Mouse (Mus musculus): Measurements from ENCODE around the gene Elmo3. TPM values are rescaled to one million over a fixed set of nuclear protein-coding genes. Genes with fewer than 3 reads are reported as not detected.

Gene Elmo3
- total and polyA plus RNA-seq, 2 experiments from 2014 or later, result 0.71 to 0.81 TPM

DNA sequence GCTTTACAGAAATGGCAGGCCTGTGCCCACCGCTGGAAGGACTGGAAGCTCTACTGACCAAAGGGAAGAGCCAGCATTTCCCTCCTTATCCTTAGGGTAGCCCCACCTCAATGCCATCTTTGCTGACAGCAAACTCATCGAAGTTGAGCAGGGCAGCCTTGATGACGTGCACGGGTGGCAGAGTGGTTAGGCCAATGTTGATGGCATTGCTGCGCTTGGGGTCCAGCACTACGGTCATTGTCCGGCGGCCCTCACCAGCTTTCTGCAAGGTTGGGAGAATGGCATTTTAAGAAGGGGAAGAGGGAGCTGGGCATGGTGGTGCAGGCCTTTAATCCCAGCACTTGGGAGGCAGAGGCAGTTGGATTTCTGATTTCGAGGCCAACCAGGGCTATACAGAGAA, 26.5 kb downstream of the Elmo3 start:
- no peak overlapping the region for H3K4me3 ChIP-seq (ENCODE audit: low read depth, low read length)
- H3K9me3 ChIP-seq (ENCODE audit: low read length), result no peaks in the 10 kb centered on the region
- DNase-seq (ENCODE audit: low spot score) (no peak), ATAC-seq (ENCODE audit: low FRiP score) (no peak)
- no peak overlapping the region for H3K4me2 ChIP-seq (ENCODE audit: low read depth, low read length, poor library complexity, severe bottlenecking)
- H3K36me3 ChIP-seq (ENCODE audit: insufficient read depth, low read length), result peaks cover 35% of the 10 kb centered on the region
- no peak overlapping the region for H3K27ac ChIP-seq (ENCODE audit: low read depth, low read length)
- no peak overlapping the region for H3K9ac ChIP-seq (replicated peaks; ENCODE audit: low read length, poor library complexity, severe bottlenecking)
- TF ChIP-seq CTCF (IDR thresholded peaks at IDR 0.05), result no peak
- no peaks in the 10 kb centered on the region for H3K27me3 ChIP-seq (ENCODE audit: insufficient read depth, low read length)
- H3K4me1 ChIP-seq (ENCODE audit: insufficient read depth, low read length), result peaks cover 6% of the 10 kb centered on the region; the same call in 1 of the 2 replicates
- 96% methylated on average over 9 of the region's 9 CpGs for WGBS

DNA sequence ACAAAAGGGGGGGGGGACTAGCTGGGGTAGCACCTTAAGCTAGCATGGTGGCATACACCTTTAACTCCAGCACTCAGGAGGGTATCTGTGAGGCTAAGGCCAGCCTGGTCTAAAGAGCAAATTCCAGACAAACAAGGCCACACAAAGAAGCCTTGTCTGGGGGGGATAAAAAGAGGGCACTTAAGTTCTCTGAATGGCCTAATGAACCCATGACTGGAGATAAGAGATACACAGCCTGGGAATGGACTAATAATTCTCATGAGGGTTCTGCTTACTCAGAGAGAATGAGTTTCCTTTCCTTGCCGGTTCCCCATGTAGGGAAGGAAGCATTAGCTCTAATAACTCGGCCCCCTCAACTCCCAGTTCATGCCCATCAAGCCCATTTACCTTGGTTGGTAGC, 27.1 kb downstream of the Elmo3 start:
- no peak overlapping the region for H3K27ac ChIP-seq (ENCODE audit: low read depth, low read length)
- WGBS, result 78% methylated on average over 2 of the region's 2 CpGs
- no peak overlapping the region for H3K4me3 ChIP-seq (ENCODE audit: low read depth, low read length)
- H3K27me3 ChIP-seq (ENCODE audit: insufficient read depth, low read length), result no peaks in the 10 kb centered on the region
- H3K9me3 ChIP-seq (ENCODE audit: low read length), result no peaks in the 10 kb centered on the region
- H3K4me2 ChIP-seq (ENCODE audit: low read depth, low read length, poor library complexity, severe bottlenecking), result no peak overlapping the region
- no peak for TF ChIP-seq CTCF (IDR thresholded peaks at IDR 0.05)
- H3K36me3 ChIP-seq (ENCODE audit: insufficient read depth, low read length), result peaks cover 35% of the 10 kb centered on the region
- H3K9ac ChIP-seq (replicated peaks; ENCODE audit: low read length, poor library complexity, severe bottlenecking), result no peak overlapping the region
- 0 out of 2 replicates have a peak, but pooled peaks cover under 1% of the 10 kb centered on the region for H3K4me1 ChIP-seq (ENCODE audit: insufficient read depth, low read length)
- DNase-seq (ENCODE audit: low spot score) (no peak), ATAC-seq (ENCODE audit: low FRiP score) (no peak)

DNA sequence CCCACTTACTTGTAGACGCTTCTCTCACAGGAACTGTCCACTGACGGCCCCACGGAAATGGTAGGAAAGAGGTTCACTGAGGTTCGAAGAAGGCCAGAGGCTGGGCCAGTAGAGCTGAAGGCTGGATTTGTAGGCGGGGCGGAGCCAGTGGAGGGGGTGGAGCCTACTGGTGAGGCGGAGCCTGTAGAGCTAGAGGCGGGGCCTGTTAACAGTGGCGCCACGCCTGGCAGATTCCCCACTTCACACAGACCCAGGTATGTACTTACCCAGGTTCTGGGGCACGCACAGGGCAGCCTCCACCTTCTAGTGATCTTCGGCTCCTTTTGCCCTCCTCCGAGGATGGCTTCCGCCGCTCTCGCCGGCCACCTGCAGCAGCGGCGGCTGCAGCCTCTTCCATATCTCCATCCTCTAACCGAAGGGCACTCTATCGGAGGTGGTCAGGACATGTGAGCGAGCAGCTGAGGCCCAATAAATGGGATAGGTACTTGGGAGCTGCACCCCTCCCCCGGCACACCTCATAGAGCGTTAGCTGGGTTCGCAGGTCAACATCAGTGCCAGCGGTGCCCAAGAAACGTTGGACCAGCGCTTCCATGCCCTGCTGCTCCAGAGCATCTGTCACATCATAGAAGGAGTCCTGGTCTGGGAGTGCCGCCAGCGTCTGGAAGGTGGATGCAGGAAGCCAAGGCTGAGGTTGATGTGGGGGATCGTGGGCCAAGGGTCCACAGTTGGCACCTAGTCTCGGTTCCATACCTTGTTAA, 31.2 kb downstream of the Elmo3 start:
- Histone ChIP-seq H3K9me3 (ENCODE audit: low read length) (no peaks in the 10 kb centered on the region), H3K4me2 (ENCODE audit: low read depth, low read length, poor library complexity, severe bottlenecking) (peak overlapping the region; percentile 22), H3K4me3 (ENCODE audit: low read depth, low read length) (peak overlapping the region; percentile 18), H3K27me3 (ENCODE audit: insufficient read depth, low read length) (no peaks in the 10 kb centered on the region), H3K36me3 (ENCODE audit: insufficient read depth, low read length) (peaks cover 4% of the 10 kb centered on the region; the same call in 1 of the 2 replicates), H3K4me1 (ENCODE audit: insufficient read depth, low read length) (no peaks in the 10 kb centered on the region), H3K9ac (replicated peaks; ENCODE audit: low read length, poor library complexity, severe bottlenecking) (no peak overlapping the region), H3K27ac (ENCODE audit: low read depth, low read length) (no peak overlapping the region)
- no peak for TF ChIP-seq CTCF (IDR thresholded peaks at IDR 0.05)
- DNase-seq (ENCODE audit: low spot score) (peak; percentile 36), ATAC-seq (ENCODE audit: low FRiP score) (peak; percentile 59)
- WGBS, result 60% methylated on average over 31 of the region's 32 CpGs

DNA sequence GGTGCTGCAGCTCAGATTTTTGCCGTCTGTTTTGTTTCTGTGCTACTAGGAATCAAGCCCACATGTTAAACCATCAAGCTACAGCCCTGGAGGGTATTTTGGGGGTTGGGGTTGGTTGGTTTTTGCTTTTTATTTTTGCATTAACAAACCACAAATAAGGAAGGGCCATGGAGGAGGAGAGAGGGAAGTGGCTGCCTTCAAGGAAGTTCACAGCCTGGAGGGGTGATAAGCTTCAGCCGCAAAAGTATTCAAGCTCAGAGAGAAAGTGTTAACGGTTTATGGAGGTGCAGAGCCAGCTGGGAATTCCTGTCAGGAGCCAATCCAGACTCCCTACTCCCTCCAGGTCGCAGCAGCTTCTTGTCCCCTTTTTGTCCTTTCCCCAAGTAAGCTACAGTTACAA, 33.6 kb downstream of the Elmo3 start:
- ATAC-seq (ENCODE audit: low FRiP score) (no peak), DNase-seq (ENCODE audit: low spot score) (no peak)
- no peak overlapping the region for H3K4me3 ChIP-seq (ENCODE audit: low read depth, low read length)
- no peaks in the 10 kb centered on the region for H3K9me3 ChIP-seq (ENCODE audit: low read length)
- no peaks in the 10 kb centered on the region for H3K4me1 ChIP-seq (ENCODE audit: insufficient read depth, low read length)
- no peak overlapping the region for H3K4me2 ChIP-seq (ENCODE audit: low read depth, low read length, poor library complexity, severe bottlenecking)
- H3K27ac ChIP-seq (ENCODE audit: low read depth, low read length), result no peak overlapping the region
- H3K36me3 ChIP-seq (ENCODE audit: insufficient read depth, low read length), result peaks cover 4% of the 10 kb centered on the region; the same call in 1 of the 2 replicates
- WGBS, result 65% methylated on average over 4 of the region's 4 CpGs
- no peaks in the 10 kb centered on the region for H3K27me3 ChIP-seq (ENCODE audit: insufficient read depth, low read length)
- no peak overlapping the region for H3K9ac ChIP-seq (replicated peaks; ENCODE audit: low read length, poor library complexity, severe bottlenecking)
- no peak for TF ChIP-seq CTCF (IDR thresholded peaks at IDR 0.05)

DNA sequence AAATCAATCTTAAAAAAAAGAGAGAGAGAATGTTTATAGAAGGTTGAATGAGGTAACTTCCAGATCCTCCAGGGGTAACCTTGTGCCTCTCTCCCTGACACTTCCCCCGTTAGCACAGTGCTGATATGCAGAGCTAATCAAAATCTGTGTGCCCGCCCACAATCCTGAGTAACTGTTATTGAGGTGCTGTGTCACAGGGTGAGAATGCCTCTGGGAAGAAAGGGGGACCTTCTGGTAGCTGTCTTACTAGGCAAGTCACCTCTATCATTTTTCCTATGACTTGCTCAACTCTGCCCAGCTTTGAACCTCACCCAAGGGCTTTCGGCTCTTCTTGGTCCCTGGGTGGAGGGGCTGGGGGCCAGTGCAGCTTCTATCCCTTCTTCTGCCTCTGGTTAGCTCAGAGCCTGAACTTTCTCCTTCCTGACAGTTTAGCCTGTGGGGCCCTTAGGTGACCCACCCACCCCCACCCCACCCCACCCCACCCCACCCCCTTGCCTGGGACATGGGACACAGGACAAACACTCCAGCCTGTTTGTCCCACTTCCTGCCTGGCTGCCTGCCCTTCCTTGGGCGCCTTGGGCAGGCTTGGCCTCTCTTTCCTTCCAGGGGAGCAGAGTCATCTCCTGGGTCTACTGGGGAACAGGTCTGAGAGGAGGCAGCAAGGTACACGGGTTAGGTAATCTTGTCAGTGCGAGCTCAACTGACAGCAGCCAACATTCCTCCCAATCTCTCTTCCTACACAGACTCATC, 34.7 kb downstream of the Elmo3 start:
- Histone ChIP-seq H3K4me2 (ENCODE audit: low read depth, low read length, poor library complexity, severe bottlenecking) (no peak overlapping the region), H3K27me3 (ENCODE audit: insufficient read depth, low read length) (no peaks in the 10 kb centered on the region), H3K9ac (replicated peaks; ENCODE audit: low read length, poor library complexity, severe bottlenecking) (no peak overlapping the region), H3K27ac (ENCODE audit: low read depth, low read length) (no peak overlapping the region), H3K4me3 (ENCODE audit: low read depth, low read length) (no peak overlapping the region), H3K36me3 (ENCODE audit: insufficient read depth, low read length) (no peaks in the 10 kb centered on the region), H3K4me1 (ENCODE audit: insufficient read depth, low read length) (no peaks in the 10 kb centered on the region), H3K9me3 (ENCODE audit: low read length) (no peaks in the 10 kb centered on the region)
- DNase-seq (ENCODE audit: low spot score) (no peak), ATAC-seq (ENCODE audit: low FRiP score) (no peak)
- TF ChIP-seq CTCF (IDR thresholded peaks at IDR 0.05), result no peak
- WGBS, result 85% methylated on average over 6 of the region's 6 CpGs

DNA sequence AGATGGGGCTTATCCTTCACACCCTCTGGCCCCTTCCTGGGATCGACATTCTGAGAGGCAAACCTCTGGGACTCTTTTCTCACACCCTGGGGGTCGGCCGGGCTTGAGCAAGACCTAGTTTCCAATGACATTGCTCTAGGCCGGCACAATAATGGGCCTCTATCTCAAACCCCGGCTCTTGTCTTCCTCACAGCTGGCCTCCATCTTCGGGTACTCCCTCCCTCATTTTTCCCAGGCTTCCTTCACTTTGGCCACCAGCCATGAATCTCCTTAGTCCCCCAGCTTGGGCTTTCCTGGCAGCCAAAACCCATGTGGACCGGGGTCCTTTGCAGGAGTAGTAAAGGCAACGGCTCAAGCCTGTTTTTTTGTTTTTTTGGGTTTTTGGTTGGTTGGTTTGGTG, 36.0 kb downstream of the Elmo3 start:
- peak; percentile 61 for DNase-seq (ENCODE audit: low spot score)
- no peak for TF ChIP-seq CTCF (IDR thresholded peaks at IDR 0.05)

More for the DNA sequence above, 36.0 kb downstream of the Elmo3 start:
- Histone ChIP-seq H3K36me3 (ENCODE audit: insufficient read depth, low read length) (no peaks in the 10 kb centered on the region), H3K4me3 (ENCODE audit: low read depth, low read length) (no peak overlapping the region), H3K4me2 (ENCODE audit: low read depth, low read length, poor library complexity, severe bottlenecking) (no peak overlapping the region), H3K27me3 (ENCODE audit: insufficient read depth, low read length) (no peaks in the 10 kb centered on the region), H3K4me1 (ENCODE audit: insufficient read depth, low read length) (no peaks in the 10 kb centered on the region), H3K27ac (ENCODE audit: low read depth, low read length) (no peak overlapping the region), H3K9me3 (ENCODE audit: low read length) (no peaks in the 10 kb centered on the region), H3K9ac (replicated peaks; ENCODE audit: low read length, poor library complexity, severe bottlenecking) (no peak overlapping the region)
- 38% methylated on average over 8 of the region's 8 CpGs for WGBS
- no peak for ATAC-seq (ENCODE audit: low FRiP score)
